Mouse (Mus musculus) small intestine, adult 2 months (tissue): ENCODE data around the gene Sugct.

ENCODE experiments used
- CTCF ChIP-seq: fragments of 200-500 bp; IDR thresholded peaks from 2 replicates; pipeline ENCODE4 v1.5.1; 2012; ENCODE audit warnings: low read depth, mild to moderate bottlenecking, control low read depth, inconsistent platforms, low read length, moderate library complexity, mixed read lengths; ENCODE audit not compliant: insufficient replicate concordance, insufficient read length; ENCODE audit errors: extremely low read depth
- POLR2A ChIP-seq: fragments of 200-500 bp; IDR thresholded peaks from 2 replicates; pipeline ENCODE4 v1.6.1; 2012; ENCODE audit warnings: low read depth, mild to moderate bottlenecking, control low read depth, inconsistent platforms, low read length, moderate library complexity

- no peak for TF ChIP-seq CTCF
- TF ChIP-seq POLR2A: no peak
Measured at GRCm38 (mm10) chr13:16937422-16938202, 757.7 kb downstream of the Sugct start.
